Mouse (Mus musculus) WW6 (cell line): ENCODE measurements around the gene Trim29.

ENCODE experiments used
- DNase-seq: peaks from one replicate; pipeline ENCODE4 v3.0.0-alpha.2; 2013; ENCODE audit warnings: low read depth, low spot score

The Trim29 gene

GRCm38 (mm10) chr9:43310538-43310937, at the start of gene Trim29:
TSS of gene Trim29 (plus strand) at chr9:43310848.
- no peak for DNase-seq

DNA sequence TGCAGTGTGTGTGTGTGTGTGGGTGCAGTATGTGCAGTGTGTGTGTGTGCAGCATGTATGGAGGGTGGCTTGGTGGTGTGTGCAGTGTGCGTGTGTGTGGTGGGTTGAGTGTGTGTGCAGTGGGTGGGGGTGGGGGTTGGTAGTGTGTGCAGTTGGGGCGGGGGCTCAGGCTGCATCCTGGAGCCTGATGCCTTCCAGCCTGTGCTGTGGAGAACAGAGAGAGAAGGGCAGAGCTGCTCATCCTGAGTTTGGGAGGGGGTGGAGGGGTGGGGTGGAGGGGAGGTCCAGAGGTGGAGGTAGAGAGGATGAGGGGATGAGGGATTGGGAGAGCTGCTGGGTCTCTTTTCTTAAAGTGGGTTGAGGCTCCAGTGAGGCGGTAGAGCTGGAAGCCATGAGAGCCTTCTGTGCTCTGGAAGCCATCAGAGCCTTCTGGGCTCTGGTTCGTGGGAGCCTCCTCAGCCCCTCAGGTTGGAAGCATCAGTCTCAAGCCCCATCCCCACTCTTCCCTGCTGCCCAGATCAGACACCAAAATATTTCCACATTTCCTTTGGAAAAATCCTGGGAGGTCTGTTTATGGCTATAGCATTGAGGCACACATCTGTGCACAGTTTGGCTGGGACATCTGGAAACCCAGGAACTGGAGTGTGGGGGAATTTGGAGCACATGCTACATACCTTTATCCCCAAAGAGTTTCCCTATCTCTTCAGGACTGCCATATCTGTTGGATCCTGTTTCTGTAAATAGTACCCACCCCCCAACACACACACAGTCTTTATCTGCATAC, 49.3 kb upstream of the Trim29 start:
- no peak for DNase-seq

- DNase-seq = no peak
Measured at GRCm38 (mm10) chr9:43261941-43262340, 48.7 kb upstream of the Trim29 start.

GRCm38 (mm10) chr9:43262390-43262789, 48.3 kb upstream of the Trim29 start:
- no peak for DNase-seq

- DNase-seq = no peak
Measured at GRCm38 (mm10) chr9:43262811-43263550, 47.7 kb upstream of the Trim29 start.

- DNase-seq = no peak
Measured at GRCm38 (mm10) chr9:43263946-43264451, 46.6 kb upstream of the Trim29 start.

GRCm38 (mm10) chr9:43265194-43265593, 45.5 kb upstream of the Trim29 start:
- DNase-seq = no peak

GRCm38 (mm10) chr9:43267357-43267756, 43.3 kb upstream of the Trim29 start:
- DNase-seq = no peak

- DNase-seq = no peak
Measured at GRCm38 (mm10) chr9:43269166-43269565, 41.5 kb upstream of the Trim29 start.

DNA sequence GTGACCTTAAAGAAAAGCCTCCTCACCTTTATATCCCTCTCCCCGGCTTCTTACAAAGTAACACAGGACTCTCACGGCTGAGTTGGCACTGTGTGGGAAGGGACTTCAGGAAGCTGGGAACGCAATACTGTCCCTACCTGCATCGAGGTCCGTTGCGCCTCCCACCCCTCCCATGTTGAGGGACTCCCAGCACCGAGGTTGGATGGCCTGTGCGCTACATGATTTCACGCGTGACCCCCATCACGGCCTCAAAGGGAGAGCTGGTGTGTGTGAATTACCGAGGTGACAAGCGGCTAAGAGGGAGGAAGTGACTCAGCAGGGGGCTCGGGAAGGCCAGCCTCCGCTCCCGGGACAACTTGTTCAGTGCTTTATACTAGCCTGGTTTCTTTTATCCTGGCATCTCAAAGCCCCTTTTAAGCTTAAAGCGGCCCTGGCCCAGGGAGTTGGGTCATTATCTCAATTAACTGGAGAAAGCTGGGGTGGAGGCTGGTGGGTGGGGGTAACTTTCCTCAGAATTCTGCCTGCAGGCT, 39.9 kb upstream of the Trim29 start:
- DNase-seq = no peak

- DNase-seq = no peak
Measured at GRCm38 (mm10) chr9:43271761-43272518, 38.7 kb upstream of the Trim29 start.

DNA sequence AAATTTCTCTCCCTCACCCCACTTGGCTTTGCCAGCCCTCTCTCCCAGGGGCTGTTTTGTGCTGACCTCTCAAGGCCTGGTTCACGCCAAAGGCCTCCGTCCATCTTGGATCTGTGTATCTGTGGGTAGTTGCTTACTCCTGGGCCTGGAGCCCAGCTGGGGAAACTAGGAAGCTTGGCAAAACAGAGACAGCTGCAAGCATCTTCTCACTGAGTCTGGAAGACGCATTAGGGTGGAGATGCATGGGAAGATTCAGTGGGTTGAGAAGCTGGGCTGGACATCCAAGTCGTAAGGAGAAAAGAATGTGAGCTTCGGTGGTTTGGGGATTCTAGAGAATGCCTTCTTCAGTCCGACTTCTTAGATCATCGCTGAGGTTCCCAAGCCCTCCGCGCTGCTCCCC, 36.9 kb upstream of the Trim29 start:
- no peak for DNase-seq

DNA sequence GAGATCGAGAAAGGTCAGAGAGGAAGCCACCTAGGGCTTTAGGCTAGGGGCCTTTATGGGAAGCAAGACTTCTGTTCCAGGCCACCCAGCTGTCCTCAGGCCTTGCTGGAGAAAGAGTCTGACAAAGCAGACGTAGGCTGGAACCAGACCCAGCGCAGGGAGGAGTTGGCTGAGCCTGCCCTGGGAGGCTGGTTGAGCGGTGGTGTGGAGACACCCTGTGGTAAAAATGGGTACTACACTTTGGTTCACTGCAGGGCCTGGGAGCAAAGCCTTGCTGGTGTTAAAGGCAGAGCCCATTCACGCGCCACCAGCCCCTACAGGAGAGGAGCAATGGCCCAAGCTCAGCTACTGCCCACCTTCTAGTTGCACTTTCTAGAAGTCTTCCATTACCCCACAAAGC, 26.4 kb upstream of the Trim29 start:
- peak; percentile 73 for DNase-seq

DNA sequence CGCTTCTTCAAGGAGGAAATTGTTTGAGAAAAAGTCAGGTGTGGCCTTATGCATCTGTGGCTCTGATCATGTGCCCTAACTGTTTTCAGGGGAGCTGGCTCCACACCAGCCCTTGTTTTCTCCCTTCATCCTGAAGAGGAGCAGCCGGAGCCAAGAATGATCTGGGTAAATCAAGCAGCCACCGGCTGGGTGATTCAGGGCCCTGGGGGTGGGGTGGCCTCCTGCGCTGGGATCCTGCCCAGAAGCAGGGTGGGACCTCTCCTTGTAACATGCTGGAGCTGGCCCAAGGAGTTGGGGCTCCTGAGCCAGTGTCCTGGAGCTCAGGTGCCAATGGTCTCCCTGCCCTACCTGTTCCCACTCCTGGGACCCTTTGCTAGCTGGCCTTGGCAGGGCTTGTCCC, 25.4 kb upstream of the Trim29 start:
- DNase-seq = no peak

GRCm38 (mm10) chr9:43286870-43287269, 23.8 kb upstream of the Trim29 start:
- DNase-seq = no peak

DNA sequence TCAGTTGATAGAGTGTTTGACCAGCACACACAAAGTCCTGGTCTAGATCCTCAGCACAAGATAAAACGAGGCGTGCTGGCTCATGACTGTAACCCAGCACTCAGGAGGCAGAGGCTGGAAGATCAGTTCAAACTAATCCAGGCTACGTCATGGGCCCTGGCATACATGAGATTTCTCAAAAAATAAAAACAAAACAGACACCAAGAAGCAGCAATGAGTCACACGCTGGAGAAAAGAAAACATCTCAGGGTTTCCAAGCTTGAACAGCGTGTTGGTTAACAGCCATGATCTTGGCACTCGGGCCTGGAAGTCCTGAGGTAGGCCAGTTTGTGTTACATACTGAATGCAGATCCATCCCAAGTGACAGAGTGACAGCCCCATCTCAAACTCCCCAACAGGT, 17.6 kb upstream of the Trim29 start:
- DNase-seq = no peak

- DNase-seq = no peak
Measured at GRCm38 (mm10) chr9:43300394-43300793, 10.3 kb upstream of the Trim29 start.

GRCm38 (mm10) chr9:43302989-43303388, 7.7 kb upstream of the Trim29 start:
- DNase-seq = no peak

- DNase-seq = no peak
Measured at GRCm38 (mm10) chr9:43305882-43306281, 4.8 kb upstream of the Trim29 start.

DNA sequence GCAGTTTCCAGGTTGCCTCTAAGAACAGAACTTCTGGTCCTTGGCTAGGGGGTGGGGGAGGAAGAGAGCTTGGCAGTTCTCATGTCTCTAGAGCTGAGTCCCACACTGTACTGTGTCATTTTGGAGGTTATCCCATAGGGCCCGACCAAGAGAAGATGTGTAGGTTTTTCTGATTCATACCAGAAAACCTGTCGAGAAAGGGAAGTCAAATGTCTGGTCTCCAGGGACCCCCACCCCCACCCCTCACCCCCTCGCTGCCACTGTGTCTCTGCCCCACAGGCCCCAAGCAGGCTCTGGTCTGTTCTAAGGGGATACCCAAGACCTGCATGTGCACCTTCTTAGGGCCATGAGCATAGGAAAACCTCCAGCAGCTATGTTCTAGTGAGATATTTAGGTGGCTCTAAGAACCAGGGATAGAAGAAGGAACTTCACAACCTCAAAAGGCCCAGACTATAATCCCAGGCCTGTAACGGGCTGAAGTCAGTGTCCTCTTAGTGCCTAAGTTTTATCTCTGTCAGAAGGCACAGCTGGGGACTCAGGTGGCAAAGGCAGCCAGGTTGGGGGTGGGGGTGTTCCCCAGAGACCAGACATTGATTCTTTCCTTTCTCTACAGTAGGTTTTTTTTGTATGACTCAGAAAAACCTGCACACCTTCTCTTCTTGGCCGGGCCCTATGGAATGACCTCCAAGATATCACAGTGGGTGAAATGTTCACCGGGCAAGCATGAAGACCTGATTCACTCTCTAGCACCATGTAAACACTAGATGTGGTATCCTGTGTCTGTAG, 1.4 kb upstream of the Trim29 start:
- no peak for DNase-seq

DNA sequence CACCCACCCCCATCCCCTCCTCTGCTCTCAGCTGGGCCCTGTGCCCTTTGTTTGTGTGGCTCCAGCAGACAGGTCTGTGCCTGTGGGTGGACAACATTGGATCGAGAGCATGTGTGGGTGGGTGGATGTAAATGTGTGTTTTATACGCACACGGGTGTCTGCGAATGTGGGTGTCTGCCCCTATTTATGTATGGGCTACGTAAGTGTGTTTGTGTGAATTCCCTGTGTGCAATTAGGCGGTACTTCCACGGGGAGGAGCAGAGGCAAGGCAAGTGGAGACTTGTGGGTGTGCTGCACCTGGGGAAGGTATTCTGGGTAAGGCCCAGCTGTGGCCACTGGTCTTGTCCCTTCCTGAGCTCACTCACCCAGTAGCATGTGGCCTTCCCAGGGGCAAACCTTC, 1.5 kb downstream of the Trim29 start:
- no peak for DNase-seq
